Mouse (Mus musculus) megakaryocyte, embryonic 14.5 days (primary cell): ENCODE results near the gene Senp5.

Experiments used
- FLI1 ChIP-seq: IDR thresholded peaks from 2 replicates; pipeline ENCODE4 v1.6.1; 2012; ENCODE audit warnings: low read length, inconsistent platforms, mixed read lengths
- GATA1 ChIP-seq: IDR thresholded peaks from 3 replicates; pipeline ENCODE4 v1.6.1; 2012; ENCODE audit warnings: mixed read lengths, low read length, inconsistent platforms, borderline replicate concordance

DNA sequence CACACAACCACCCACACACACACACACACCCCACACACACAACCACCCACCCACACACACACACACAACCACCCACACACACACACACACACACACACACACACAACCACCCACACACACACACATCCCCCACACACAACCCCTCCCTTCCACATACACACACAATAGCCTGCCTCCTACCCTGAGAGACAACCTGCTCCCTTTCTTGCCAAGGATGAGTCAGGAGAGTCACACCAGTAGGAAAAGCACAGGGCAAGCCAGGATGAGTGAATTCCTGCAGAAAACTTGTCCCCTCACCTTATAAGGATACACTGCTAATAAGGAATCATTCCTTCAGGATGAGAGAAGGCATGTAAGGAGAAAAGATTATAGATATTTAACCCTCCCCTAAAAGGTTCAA lies 9.1 kb downstream of the Senp5 start:
- TF ChIP-seq FLI1 = no peak
- TF ChIP-seq GATA1 = no peak
